Mouse (Mus musculus): ENCODE measurements around the gene Speg. TPM values are rescaled to one million over a fixed set of nuclear protein-coding genes. Genes with fewer than 3 reads are reported as not detected.

Speg gene
- polyA plus RNA-seq, 1 experiment from 2014 or later = 41.1 TPM

DNA sequence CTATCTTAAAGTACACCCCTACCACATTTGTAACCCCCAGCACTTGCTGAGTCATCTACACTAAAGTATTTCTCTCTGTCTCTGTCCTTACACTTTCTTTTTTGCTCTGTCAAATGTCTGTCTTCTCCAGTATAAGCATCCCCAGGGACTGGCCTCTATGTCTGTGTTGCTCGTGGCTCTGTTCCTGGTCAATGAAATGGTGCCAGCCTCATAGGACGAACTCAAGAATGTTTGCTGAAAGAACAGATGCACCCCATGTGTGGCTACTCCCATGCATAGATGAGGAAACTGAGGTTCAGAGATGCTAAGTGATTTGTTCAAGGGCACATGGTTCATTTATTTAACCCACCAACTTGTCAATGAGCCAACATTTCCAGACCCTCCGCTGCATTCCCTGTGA, 2.6 kb upstream of the Speg start:
- no peak overlapping the region for H3K27ac ChIP-seq (ENCODE audit: low read length)
- no peak for ATAC-seq (replicated peaks; ENCODE audit: extremely low read depth, insufficient read depth, low FRiP score)
- 77% methylated on average over 3 of the region's 3 CpGs for WGBS
- no peak overlapping the region for H3K4me2 ChIP-seq (ENCODE audit: low read depth, low read length)
- no peak overlapping the region for H3K4me3 ChIP-seq (ENCODE audit: low read length)
- H3K27me3 ChIP-seq (ENCODE audit: control insufficient read depth, insufficient read depth, low read length) = peaks cover 12% of the 10 kb centered on the region
- no peaks in the 10 kb centered on the region for H3K9me3 ChIP-seq (replicated peaks; ENCODE audit: control insufficient read depth, low read length)
- H3K36me3 ChIP-seq (ENCODE audit: control insufficient read depth, insufficient read depth) = no peaks in the 10 kb centered on the region
- H3K4me1 ChIP-seq (ENCODE audit: control insufficient read depth, insufficient read depth, low read length) = peaks cover 26% of the 10 kb centered on the region
- H3K9ac ChIP-seq (ENCODE audit: low read length) = no peak overlapping the region

DNA sequence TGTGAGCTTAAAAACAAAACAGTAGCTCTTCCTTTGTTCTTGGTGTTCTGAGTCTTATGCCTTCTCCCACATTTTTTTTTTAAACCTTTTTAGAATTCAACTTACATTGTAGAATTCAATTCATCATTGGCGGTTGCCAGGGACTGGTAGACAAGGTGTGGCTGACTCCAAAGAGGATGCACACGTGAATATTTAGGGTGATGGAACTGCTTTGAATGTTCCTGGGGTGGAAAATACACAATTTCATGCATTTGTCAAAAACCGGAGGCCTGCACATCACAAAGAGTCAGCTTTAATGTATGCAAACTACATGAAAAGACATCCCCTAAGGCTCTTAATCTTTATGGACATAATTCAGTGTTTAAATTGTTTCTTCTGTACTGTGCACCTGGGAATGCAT, 1.8 kb upstream of the Speg start:
- Histone ChIP-seq H3K4me2 (ENCODE audit: low read depth, low read length) (no peak overlapping the region), H3K9ac (ENCODE audit: low read length) (no peak overlapping the region), H3K36me3 (ENCODE audit: control insufficient read depth, insufficient read depth) (no peaks in the 10 kb centered on the region), H3K27me3 (ENCODE audit: control insufficient read depth, insufficient read depth, low read length) (peaks cover 15% of the 10 kb centered on the region), H3K27ac (ENCODE audit: low read length) (no peak overlapping the region), H3K9me3 (replicated peaks; ENCODE audit: control insufficient read depth, low read length) (no peaks in the 10 kb centered on the region), H3K4me1 (ENCODE audit: control insufficient read depth, insufficient read depth, low read length) (peaks cover 33% of the 10 kb centered on the region), H3K4me3 (ENCODE audit: low read length) (no peak overlapping the region)
- WGBS = 83% methylated on average over 3 of the region's 3 CpGs
- no peak for ATAC-seq (replicated peaks; ENCODE audit: extremely low read depth, insufficient read depth, low FRiP score)

DNA sequence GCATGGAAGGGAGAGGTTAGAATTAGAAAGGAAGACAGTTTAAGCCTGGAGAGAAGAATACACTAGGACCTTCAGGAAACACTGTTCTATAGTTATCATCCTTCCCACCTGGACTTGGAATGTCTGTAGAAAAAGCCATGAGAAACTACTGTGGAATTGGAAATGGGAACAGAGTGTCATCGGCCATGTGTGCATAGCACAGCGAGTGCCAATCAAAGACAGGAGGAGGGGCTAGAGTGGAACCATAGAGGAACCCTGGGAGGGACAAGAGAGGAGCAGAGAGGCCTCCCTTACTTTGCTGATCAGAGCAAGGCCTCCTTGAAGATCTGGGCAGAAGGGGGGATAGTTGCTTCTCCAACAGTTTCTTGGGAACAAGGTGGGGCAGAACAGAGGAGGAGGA, 4.1 kb downstream of the Speg start:
- Histone ChIP-seq H3K4me2 (ENCODE audit: low read depth, low read length) (no peak overlapping the region), H3K36me3 (ENCODE audit: control insufficient read depth, insufficient read depth) (peaks cover 4% of the 10 kb centered on the region; the same call in 1 of the 2 replicates), H3K9ac (ENCODE audit: low read length) (peak overlapping the region; percentile 34; the same call in 1 of the 2 replicates), H3K4me1 (ENCODE audit: control insufficient read depth, insufficient read depth, low read length) (peaks cover 52% of the 10 kb centered on the region), H3K4me3 (ENCODE audit: low read length) (no peak overlapping the region), H3K27me3 (ENCODE audit: control insufficient read depth, insufficient read depth, low read length) (peaks cover 15% of the 10 kb centered on the region), H3K9me3 (replicated peaks; ENCODE audit: control insufficient read depth, low read length) (no peaks in the 10 kb centered on the region), H3K27ac (ENCODE audit: low read length) (peak overlapping the region; percentile 64; the same call in 1 of the 2 replicates)
- WGBS = 62% methylated on average over 2 of the region's 2 CpGs
- ATAC-seq (replicated peaks; ENCODE audit: extremely low read depth, insufficient read depth, low FRiP score) = no peak

DNA sequence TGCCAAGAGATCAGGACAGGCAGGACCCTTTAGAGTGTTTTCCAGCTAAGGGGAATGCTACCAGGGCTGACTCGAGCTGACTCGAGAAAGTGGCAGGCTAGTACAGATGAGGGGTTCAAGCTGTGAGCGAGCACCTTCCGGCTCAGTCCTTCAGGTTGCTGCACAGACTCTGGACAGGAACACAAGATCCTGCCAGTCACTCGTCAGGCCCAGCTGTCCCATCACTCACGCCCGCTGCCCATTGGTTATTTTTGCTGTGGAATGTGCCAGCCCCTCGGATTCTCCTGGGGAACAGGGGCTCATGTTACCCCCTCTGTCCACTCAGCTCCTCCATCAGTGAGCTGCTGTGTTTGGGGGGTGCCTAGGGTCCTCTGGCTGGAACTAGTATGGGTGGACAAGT, 4.8 kb downstream of the Speg start:
- Histone ChIP-seq H3K4me1 (ENCODE audit: control insufficient read depth, insufficient read depth, low read length) (peaks cover 49% of the 10 kb centered on the region), H3K9ac (ENCODE audit: low read length) (no peak overlapping the region), H3K27ac (ENCODE audit: low read length) (peak overlapping the region; percentile 64), H3K4me3 (ENCODE audit: low read length) (no peak overlapping the region), H3K27me3 (ENCODE audit: control insufficient read depth, insufficient read depth, low read length) (peaks cover 15% of the 10 kb centered on the region), H3K36me3 (ENCODE audit: control insufficient read depth, insufficient read depth) (peaks cover 4% of the 10 kb centered on the region; the same call in 1 of the 2 replicates), H3K4me2 (ENCODE audit: low read depth, low read length) (no peak overlapping the region), H3K9me3 (replicated peaks; ENCODE audit: control insufficient read depth, low read length) (no peaks in the 10 kb centered on the region)
- 44% methylated on average over 8 of the region's 8 CpGs for WGBS
- ATAC-seq (replicated peaks; ENCODE audit: extremely low read depth, insufficient read depth, low FRiP score) = no peak

DNA sequence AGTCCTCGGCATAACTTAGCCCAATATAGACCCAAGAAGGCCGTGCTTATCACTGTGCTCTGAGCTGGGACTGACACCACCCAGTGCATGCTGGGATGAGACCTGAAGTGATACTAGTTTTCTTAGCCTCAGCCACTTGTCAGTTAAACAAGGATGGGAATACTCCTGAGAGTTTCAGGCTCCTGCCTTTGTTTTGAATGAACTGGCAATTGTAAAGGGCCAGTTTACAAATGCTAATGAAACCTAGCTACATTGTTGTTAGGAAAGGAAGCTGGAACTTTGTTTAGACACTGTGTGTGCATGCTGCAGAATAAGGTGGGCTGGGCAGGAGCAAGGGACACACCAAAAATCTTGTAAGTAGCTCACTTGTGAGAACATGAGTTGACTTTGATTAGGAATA, 5.9 kb downstream of the Speg start:
- ATAC-seq (replicated peaks; ENCODE audit: extremely low read depth, insufficient read depth, low FRiP score) = no peak
- Histone ChIP-seq H3K4me3 (ENCODE audit: low read length) (no peak overlapping the region), H3K4me1 (ENCODE audit: control insufficient read depth, insufficient read depth, low read length) (peaks cover 50% of the 10 kb centered on the region), H3K9me3 (replicated peaks; ENCODE audit: control insufficient read depth, low read length) (no peaks in the 10 kb centered on the region), H3K9ac (ENCODE audit: low read length) (peak overlapping the region; percentile 84; the same call in 1 of the 2 replicates), H3K4me2 (ENCODE audit: low read depth, low read length) (peak overlapping the region; percentile 94), H3K36me3 (ENCODE audit: control insufficient read depth, insufficient read depth) (peaks cover 4% of the 10 kb centered on the region; the same call in 1 of the 2 replicates), H3K27me3 (ENCODE audit: control insufficient read depth, insufficient read depth, low read length) (peaks cover 7% of the 10 kb centered on the region; the same call in 1 of the 2 replicates), H3K27ac (ENCODE audit: low read length) (peak overlapping the region; percentile 64)
- WGBS = 26% methylated on average over 2 of the region's 2 CpGs

DNA sequence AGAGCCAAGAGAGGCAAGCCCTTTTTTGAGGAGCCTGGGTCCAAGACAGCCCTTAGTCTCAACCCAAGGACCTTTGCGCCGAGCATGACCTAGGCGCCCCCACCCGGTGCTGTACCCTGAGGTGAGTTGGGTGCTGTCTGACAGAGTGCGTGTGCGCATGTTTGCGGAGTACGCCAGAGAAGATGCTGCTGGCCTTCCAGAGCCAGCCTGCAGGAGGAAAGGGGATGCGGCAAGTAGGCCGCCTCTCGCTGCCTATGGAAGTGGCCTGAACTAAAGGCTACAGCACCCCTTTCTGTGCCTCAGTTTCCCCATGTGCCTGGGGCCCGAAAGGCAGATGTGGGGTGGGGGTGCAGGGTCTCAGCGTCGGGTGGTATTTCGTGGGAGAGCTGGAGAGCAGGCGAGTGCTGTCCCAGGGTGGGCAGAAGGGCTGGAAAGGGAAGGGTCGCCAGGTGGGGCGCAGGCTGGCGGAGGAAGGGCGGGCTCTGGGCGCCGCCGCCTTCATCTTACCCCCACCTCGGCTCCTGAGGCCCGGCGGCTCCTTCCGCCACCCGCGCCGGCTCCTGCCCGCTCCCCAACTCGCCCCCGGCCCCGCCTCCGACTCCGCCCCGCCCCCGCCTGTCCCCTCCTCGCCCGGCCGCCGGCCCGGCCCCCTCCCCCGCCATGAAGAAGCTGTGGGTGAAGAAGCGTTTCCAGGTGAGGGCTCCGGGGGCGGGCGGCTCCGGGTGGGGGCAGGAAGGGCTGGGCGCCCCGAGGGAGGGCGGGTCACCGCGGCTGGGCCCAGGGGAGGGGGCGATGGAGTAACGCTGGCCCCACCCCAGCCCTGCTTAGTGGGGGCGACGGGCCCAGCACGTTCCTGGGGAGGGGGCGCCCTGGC, 6.6 kb downstream of the Speg start:
- H3K4me1 ChIP-seq (ENCODE audit: control insufficient read depth, insufficient read depth, low read length) = peaks cover 55% of the 10 kb centered on the region
- H3K4me3 ChIP-seq (ENCODE audit: low read length) = peak overlapping the region; percentile 72
- peak; percentile 56 for ATAC-seq (replicated peaks; ENCODE audit: extremely low read depth, insufficient read depth, low FRiP score)
- peak overlapping the region; percentile 94 for H3K4me2 ChIP-seq (ENCODE audit: low read depth, low read length)
- no peaks in the 10 kb centered on the region for H3K9me3 ChIP-seq (replicated peaks; ENCODE audit: control insufficient read depth, low read length)
- peak overlapping the region; percentile 84 for H3K9ac ChIP-seq (ENCODE audit: low read length)
- WGBS = 3% methylated on average over 40 of the region's 60 CpGs
- H3K27me3 ChIP-seq (ENCODE audit: control insufficient read depth, insufficient read depth, low read length) = peaks cover 6% of the 10 kb centered on the region; the same call in 1 of the 2 replicates
- peaks cover 4% of the 10 kb centered on the region; the same call in 1 of the 2 replicates for H3K36me3 ChIP-seq (ENCODE audit: control insufficient read depth, insufficient read depth)
- H3K27ac ChIP-seq (ENCODE audit: low read length) = peak overlapping the region; percentile 64

DNA sequence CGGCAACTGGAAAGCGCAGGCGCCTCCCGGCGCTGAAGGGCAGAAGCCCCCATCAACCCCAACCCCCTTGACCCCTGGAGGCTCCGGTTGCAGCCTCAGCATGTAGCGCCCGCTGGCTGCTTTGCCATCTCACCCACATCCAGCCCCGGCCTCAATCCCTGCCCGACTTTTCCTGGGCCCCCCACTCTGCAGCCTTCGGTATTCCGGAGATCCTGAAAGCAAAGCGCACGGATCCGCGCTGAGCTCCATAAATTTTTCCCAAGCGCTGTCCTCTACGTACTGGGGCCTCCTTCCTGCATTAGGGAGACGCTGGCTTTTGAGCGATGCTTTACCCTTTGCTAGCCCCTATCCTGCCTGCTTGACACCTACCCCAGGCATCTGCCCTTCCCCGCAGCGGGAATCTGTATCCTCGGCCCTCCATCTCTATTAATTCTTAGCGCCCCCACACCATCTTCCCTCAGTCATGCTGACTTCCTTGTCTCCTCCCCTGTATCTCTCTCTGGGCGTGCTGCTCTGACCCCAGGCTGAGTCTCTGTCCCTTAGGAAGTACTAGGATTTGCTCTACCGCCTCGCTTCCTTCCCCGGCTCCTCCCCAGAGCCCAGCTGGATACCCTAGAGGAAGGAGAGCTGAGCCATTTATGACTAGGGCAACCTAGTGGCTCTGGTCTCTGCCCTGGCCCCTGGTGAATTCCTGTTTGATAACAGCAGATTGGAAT, 7.4 kb downstream of the Speg start:
- Histone ChIP-seq H3K4me3 (ENCODE audit: low read length) (peak overlapping the region; percentile 72), H3K36me3 (ENCODE audit: control insufficient read depth, insufficient read depth) (peaks cover 4% of the 10 kb centered on the region; the same call in 1 of the 2 replicates), H3K27me3 (ENCODE audit: control insufficient read depth, insufficient read depth, low read length) (peaks cover 9% of the 10 kb centered on the region), H3K4me2 (ENCODE audit: low read depth, low read length) (peak overlapping the region; percentile 94), H3K27ac (ENCODE audit: low read length) (peak overlapping the region; percentile 64), H3K9me3 (replicated peaks; ENCODE audit: control insufficient read depth, low read length) (no peaks in the 10 kb centered on the region), H3K9ac (ENCODE audit: low read length) (peak overlapping the region; percentile 84), H3K4me1 (ENCODE audit: control insufficient read depth, insufficient read depth, low read length) (peaks cover 57% of the 10 kb centered on the region)
- no peak for ATAC-seq (replicated peaks; ENCODE audit: extremely low read depth, insufficient read depth, low FRiP score)
- WGBS = 1% methylated on average over 28 of the region's 28 CpGs

DNA sequence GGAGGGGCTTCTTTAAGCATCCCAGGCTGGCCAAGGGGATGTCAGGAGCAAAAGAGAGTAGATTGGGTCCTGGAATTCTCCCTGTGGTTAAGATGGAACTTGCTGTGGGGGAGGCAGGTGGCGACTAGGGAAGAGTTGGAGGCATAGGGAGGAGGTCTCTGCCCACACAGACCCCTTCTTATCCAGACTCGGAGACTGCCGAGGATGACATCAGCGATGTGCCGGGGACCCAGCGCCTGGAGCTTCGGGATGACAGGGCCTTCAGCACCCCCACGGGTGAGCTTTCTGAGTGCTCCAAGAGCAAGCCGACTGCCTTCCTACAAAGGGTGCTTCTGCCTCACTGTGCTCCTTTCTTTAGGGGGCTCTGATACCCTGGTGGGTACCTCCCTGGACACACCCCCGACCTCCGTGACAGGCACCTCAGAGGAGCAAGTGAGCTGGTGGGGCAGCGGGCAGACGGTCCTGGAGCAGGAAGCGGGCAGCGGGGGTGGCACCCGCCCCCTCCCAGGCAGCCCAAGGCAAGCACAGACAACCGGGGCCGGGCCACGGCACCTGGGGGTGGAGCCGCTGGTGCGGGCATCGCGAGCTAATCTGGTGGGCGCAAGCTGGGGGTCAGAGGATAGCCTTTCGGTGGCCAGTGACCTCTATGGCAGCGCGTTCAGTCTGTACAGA, 9.5 kb downstream of the Speg start:
- no peak for ATAC-seq (replicated peaks; ENCODE audit: extremely low read depth, insufficient read depth, low FRiP score)
- H3K4me2 ChIP-seq (ENCODE audit: low read depth, low read length) = no peak overlapping the region
- no peak overlapping the region for H3K4me3 ChIP-seq (ENCODE audit: low read length)
- H3K4me1 ChIP-seq (ENCODE audit: control insufficient read depth, insufficient read depth, low read length) = peaks cover 52% of the 10 kb centered on the region
- no peak overlapping the region for H3K9ac ChIP-seq (ENCODE audit: low read length)
- peaks cover 13% of the 10 kb centered on the region for H3K27me3 ChIP-seq (ENCODE audit: control insufficient read depth, insufficient read depth, low read length)
- 77% methylated on average over 27 of the region's 27 CpGs for WGBS
- H3K36me3 ChIP-seq (ENCODE audit: control insufficient read depth, insufficient read depth) = peaks cover 4% of the 10 kb centered on the region; the same call in 1 of the 2 replicates
- H3K9me3 ChIP-seq (replicated peaks; ENCODE audit: control insufficient read depth, low read length) = no peaks in the 10 kb centered on the region
- H3K27ac ChIP-seq (ENCODE audit: low read length) = no peak overlapping the region
